Mouse (Mus musculus): ENCODE data around the gene Zbtb40. TPM values are rescaled to one million over a fixed set of nuclear protein-coding genes. Genes with fewer than 3 reads are reported as not detected.

The Zbtb40 gene
- total and polyA plus RNA-seq, 3 experiments, result 2.7 to 7.1 (median 6.7) TPM

DNA sequence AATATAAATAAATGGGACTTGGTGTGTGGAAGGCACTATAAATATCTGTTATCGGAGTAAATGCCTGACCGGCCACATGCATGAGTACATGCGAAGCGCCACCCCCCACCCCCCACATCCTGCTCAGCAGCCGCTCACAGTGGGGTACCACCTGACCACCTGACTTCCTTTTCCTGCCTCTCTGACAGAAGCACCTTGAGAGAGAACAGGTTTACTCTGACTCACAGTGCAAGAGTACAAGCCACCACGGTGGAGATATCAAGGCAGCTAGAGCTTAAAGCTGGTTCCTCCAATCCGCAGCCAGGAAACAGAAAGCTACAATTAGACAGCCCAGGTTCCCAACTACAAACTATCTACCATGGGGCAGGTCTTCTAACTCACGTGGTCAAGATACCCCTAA lies 19.9 kb upstream of the Zbtb40 start:
- H3K9me3 ChIP-seq (replicated peaks; ENCODE audit: low read length), result no peaks in the 10 kb centered on the region
- in situ Hi-C loops (cut with MboI; ENCODE audit: low pct_ligation_motif_present, low pct_unique_long_range_greater_than_20kb, low sequenced_read_pairs) (no loop called here), dilution Hi-C loops (cut with MboI; ENCODE audit: extremely low pct_ligation_motif_present, extremely low pct_unique_long_range_greater_than_20kb, low sequenced_read_pairs) (no loop called here)
- peak overlapping the region; percentile 52 for H3K4me2 ChIP-seq (ENCODE audit: insufficient read depth, low read depth, poor library complexity, severe bottlenecking)
- H3K79me2 ChIP-seq (replicated peaks; ENCODE audit: control insufficient read depth, extremely low read depth, insufficient read depth, poor library complexity, severe bottlenecking), result no peaks in the 10 kb centered on the region
- H3K27me3 ChIP-seq (replicated peaks), result peaks cover 62% of the 10 kb centered on the region
- no peak overlapping the region for H3K4me3 ChIP-seq (replicated peaks in 1 of 3; ENCODE audit: low read depth in 2 of 3, low read length in 2 of 3, poor library complexity in 1 of 3)
- no peak overlapping the region for H3K27ac ChIP-seq (ENCODE audit: insufficient read depth, low read depth)
- peaks cover 6 to 7% of the 10 kb centered on the region in 2 experiments; a peak in 3 of 4 replicates for H3K4me1 ChIP-seq (ENCODE audit: control insufficient read depth in 1 of 2, insufficient read depth in 2 of 2)
- peak; percentile 12 for DNase-seq (ENCODE audit: extremely low read depth)
- TF ChIP-seq MAX (IDR thresholded peaks at IDR 0.05; ENCODE audit: low read length) (no peak), ZNF384 (IDR thresholded peaks at IDR 0.05; ENCODE audit: low read depth, low read length) (no peak), BHLHE40 (IDR thresholded peaks at IDR 0.05; ENCODE audit: low read depth, low read length) (no peak), ETS1 (conservative IDR thresholded peaks at IDR 0.05; ENCODE audit: low read depth, low read length) (no peak), NELFE (IDR thresholded peaks at IDR 0.05; ENCODE audit: low read depth, low read length) (no peak), SIN3A (IDR thresholded peaks at IDR 0.05; ENCODE audit: low read length) (no peak), IRF4 (IDR thresholded peaks at IDR 0.05; ENCODE audit: low read depth, low read length) (no peak), MAZ (IDR thresholded peaks at IDR 0.05; ENCODE audit: low read depth, low read length) (no peak), RCOR1 (conservative IDR thresholded peaks at IDR 0.05; ENCODE audit: low read depth, low read length) (no peak), E2F4 (IDR thresholded peaks at IDR 0.05; ENCODE audit: insufficient replicate concordance, low read depth, low read length) (no peak), UBTF (IDR thresholded peaks at IDR 0.05; ENCODE audit: low read depth, low read length) (no peak), ZKSCAN1 (IDR thresholded peaks at IDR 0.05; ENCODE audit: borderline replicate concordance, low read depth, low read length) (no peak), JUND (conservative IDR thresholded peaks at IDR 0.05; ENCODE audit: low read depth, low read length) (no peak), ZMIZ1 (IDR thresholded peaks at IDR 0.05; ENCODE audit: low read depth, low read length) (no peak)
- H3K36me3 ChIP-seq (replicated peaks in 1 of 2; ENCODE audit: control insufficient read depth in 1 of 2, insufficient read depth in 1 of 2, low read length in 1 of 2), result no peaks in the 10 kb centered on the region
- H3K9ac ChIP-seq (ENCODE audit: insufficient read depth, low read depth), result no peak overlapping the region

GRCm38 (mm10) chr4:137065846-137066245 lies 17.2 kb upstream of the Zbtb40 start:
- Histone ChIP-seq H3K79me2 (replicated peaks; ENCODE audit: control insufficient read depth, extremely low read depth, insufficient read depth, poor library complexity, severe bottlenecking) (no peaks in the 10 kb centered on the region), H3K9me3 (replicated peaks; ENCODE audit: low read length) (no peaks in the 10 kb centered on the region), H3K4me3 (replicated peaks in 1 of 3; ENCODE audit: low read depth in 2 of 3, low read length in 2 of 3, poor library complexity in 1 of 3) (no peak overlapping the region), H3K9ac (ENCODE audit: insufficient read depth, low read depth) (no peak overlapping the region), H3K36me3 (replicated peaks in 1 of 2; ENCODE audit: control insufficient read depth in 1 of 2, insufficient read depth in 1 of 2, low read length in 1 of 2) (no peaks in the 10 kb centered on the region), H3K4me1 (ENCODE audit: control insufficient read depth in 1 of 2, insufficient read depth in 2 of 2) (peaks cover 6 to 7% of the 10 kb centered on the region in 2 experiments; a peak in 3 of 4 replicates), H3K4me2 (ENCODE audit: insufficient read depth, low read depth, poor library complexity, severe bottlenecking) (no peak overlapping the region), H3K27ac (ENCODE audit: insufficient read depth, low read depth) (no peak overlapping the region), H3K27me3 (replicated peaks) (peaks cover 63% of the 10 kb centered on the region)
- dilution Hi-C loops (cut with MboI; ENCODE audit: extremely low pct_ligation_motif_present, extremely low pct_unique_long_range_greater_than_20kb, low sequenced_read_pairs) (no loop called here), in situ Hi-C loops (cut with MboI; ENCODE audit: low pct_ligation_motif_present, low pct_unique_long_range_greater_than_20kb, low sequenced_read_pairs) (no loop called here)
- no peak for TF ChIP-seq MXI1 (IDR thresholded peaks at IDR 0.05; ENCODE audit: low read depth, low read length)
- no peak for TF ChIP-seq MAFK (IDR thresholded peaks at IDR 0.05; ENCODE audit: insufficient replicate concordance, low read length)
- no peak for TF ChIP-seq MEF2A (IDR thresholded peaks at IDR 0.05; ENCODE audit: borderline replicate concordance, low read depth, low read length)
- no peak for TF ChIP-seq USF1 (IDR thresholded peaks at IDR 0.05; ENCODE audit: low read depth, low read length)
- TF ChIP-seq NELFE (IDR thresholded peaks at IDR 0.05; ENCODE audit: low read depth, low read length), result no peak
- TF ChIP-seq ETS1 (conservative IDR thresholded peaks at IDR 0.05; ENCODE audit: low read depth, low read length), result no peak
- no peak for TF ChIP-seq ZMIZ1 (IDR thresholded peaks at IDR 0.05; ENCODE audit: low read depth, low read length)
- TF ChIP-seq ZNF384 (IDR thresholded peaks at IDR 0.05; ENCODE audit: low read depth, low read length), result no peak
- TF ChIP-seq TCF12 (IDR thresholded peaks at IDR 0.05; ENCODE audit: low read depth, low read length), result no peak
- no peak for TF ChIP-seq POLR2AphosphoS2 (IDR thresholded peaks at IDR 0.05; ENCODE audit: low read depth, low read length)
- TF ChIP-seq USF2 (conservative IDR thresholded peaks at IDR 0.05; ENCODE audit: low read depth, low read length), result no peak
- TF ChIP-seq KAT2A (IDR thresholded peaks at IDR 0.05; ENCODE audit: insufficient replicate concordance, low read length), result no peak
- TF ChIP-seq JUND (conservative IDR thresholded peaks at IDR 0.05; ENCODE audit: low read depth, low read length), result no peak
- no peak for TF ChIP-seq CHD2 (IDR thresholded peaks at IDR 0.05; ENCODE audit: low read length)
- TF ChIP-seq ZKSCAN1 (IDR thresholded peaks at IDR 0.05; ENCODE audit: borderline replicate concordance, low read depth, low read length), result no peak
- TF ChIP-seq PAX5 (IDR thresholded peaks at IDR 0.05; ENCODE audit: low read length), result no peak
- TF ChIP-seq MYC (IDR thresholded peaks at IDR 0.05; ENCODE audit: low read depth, low read length), result no peak
- TF ChIP-seq RCOR1 (conservative IDR thresholded peaks at IDR 0.05; ENCODE audit: low read depth, low read length), result no peak
- TF ChIP-seq SIN3A (IDR thresholded peaks at IDR 0.05; ENCODE audit: low read length), result no peak
- no peak for TF ChIP-seq E2F4 (IDR thresholded peaks at IDR 0.05; ENCODE audit: insufficient replicate concordance, low read depth, low read length)
- no peak for DNase-seq (ENCODE audit: extremely low read depth)

Measured in CH12.LX (cell line).